Mouse (Mus musculus): ENCODE measurements around the gene Atp2b1. TPM values are rescaled to one million over a fixed set of nuclear protein-coding genes. Genes with fewer than 3 reads are reported as not detected.
A peak's percentile ranks its signal among the peaks of the same experiment; 100 is the strongest.

Atp2b1 gene
- polyA plus RNA-seq, 1 experiment: 36.2 TPM

DNA sequence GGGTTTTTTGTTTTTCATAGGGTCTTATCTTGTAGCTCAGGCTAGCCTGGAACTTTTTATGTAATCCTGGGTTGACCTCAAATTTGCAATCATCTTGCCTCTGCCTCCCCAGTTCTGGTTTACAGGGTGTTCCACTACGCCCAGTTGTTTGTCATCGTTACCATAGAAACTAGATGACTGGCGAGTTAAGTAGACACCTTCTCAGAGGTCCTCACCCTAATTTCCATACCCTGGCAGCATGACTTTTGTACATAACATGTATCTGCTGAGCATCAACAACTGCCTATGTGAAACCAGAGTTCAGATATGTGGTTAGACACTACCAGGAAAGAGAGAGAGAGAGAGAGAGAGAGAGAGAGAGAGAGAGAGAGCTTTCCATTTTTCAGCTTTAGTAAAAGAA is 36.4 kb upstream of the Atp2b1 start:
- Histone ChIP-seq H3K27me3 (ENCODE audit: control insufficient read depth, insufficient read depth, insufficient read length) (no peaks in the 10 kb centered on the region), H3K36me3 (ENCODE audit: control insufficient read depth, insufficient read depth) (no peaks in the 10 kb centered on the region), H3K4me3 (no peak overlapping the region), H3ac (ENCODE audit: control insufficient read depth, insufficient read length) (no peak overlapping the region), H3K79me2 (ENCODE audit: control insufficient read depth, insufficient read depth) (no peaks in the 10 kb centered on the region), H3K4me2 (ENCODE audit: low read depth) (no peak overlapping the region)
- TF ChIP-seq MYOD1 (IDR thresholded peaks at IDR 0.05; ENCODE audit: control insufficient read depth in 1 of 3, insufficient read length in 2 of 3, low read depth in 2 of 3) (no peak), TCF3 (IDR thresholded peaks at IDR 0.05; ENCODE audit: insufficient read length, low read depth) (no peak), POLR2A (IDR thresholded peaks at IDR 0.05; ENCODE audit: insufficient read length, low read depth) (no peak), CEBPB (IDR thresholded peaks at IDR 0.05; ENCODE audit: insufficient read depth, poor library complexity, severe bottlenecking) (no peak), REST (IDR thresholded peaks at IDR 0.05; ENCODE audit: insufficient read depth, insufficient read length) (no peak), E2F4 (IDR thresholded peaks at IDR 0.05; ENCODE audit: insufficient read depth) (no peak), MAX (IDR thresholded peaks at IDR 0.05; ENCODE audit: low read depth) (no peak), MYOG (IDR thresholded peaks at IDR 0.05; ENCODE audit: control insufficient read depth in 1 of 3, insufficient read depth in 1 of 3, insufficient read length in 2 of 3, low read depth in 2 of 3) (no peak), TCF12 (IDR thresholded peaks at IDR 0.05; ENCODE audit: insufficient read depth, poor library complexity, severe bottlenecking) (no peak), USF1 (IDR thresholded peaks at IDR 0.05; ENCODE audit: low read depth) (no peak), SRF (IDR thresholded peaks at IDR 0.05; ENCODE audit: control insufficient read depth, insufficient read length, low read depth) (no peak), POLR2AphosphoS2 (IDR thresholded peaks at IDR 0.05; ENCODE audit: insufficient read length, low read depth) (no peak)

DNA sequence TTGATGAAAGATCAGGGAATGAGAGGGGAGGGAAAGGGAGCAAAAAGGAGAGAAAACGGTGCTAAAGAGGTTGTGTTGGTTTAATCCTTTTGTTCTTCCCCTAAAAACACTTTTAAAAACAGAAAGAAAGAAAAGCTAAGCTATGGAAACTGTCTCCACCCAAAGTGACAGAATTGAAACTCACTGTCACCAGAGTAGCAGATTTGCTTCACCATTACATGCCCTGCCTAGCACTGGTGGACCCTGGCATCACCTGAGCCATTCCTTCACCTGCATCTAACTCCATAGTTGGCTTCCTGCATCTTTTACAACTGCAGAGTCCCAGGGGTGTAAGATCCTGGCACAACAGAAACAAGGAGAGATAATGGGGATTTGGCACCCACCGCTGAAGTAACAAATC is 35.6 kb upstream of the Atp2b1 start:
- Histone ChIP-seq H3K4me2 (ENCODE audit: low read depth) (no peak overlapping the region), H3K27me3 (ENCODE audit: control insufficient read depth, insufficient read depth, insufficient read length) (no peaks in the 10 kb centered on the region), H3K4me3 (no peak overlapping the region), H3K36me3 (ENCODE audit: control insufficient read depth, insufficient read depth) (no peaks in the 10 kb centered on the region), H3K79me2 (ENCODE audit: control insufficient read depth, insufficient read depth) (no peaks in the 10 kb centered on the region), H3ac (ENCODE audit: control insufficient read depth, insufficient read length) (no peak overlapping the region)
- TF ChIP-seq TCF3 (IDR thresholded peaks at IDR 0.05; ENCODE audit: insufficient read length, low read depth) (no peak), E2F4 (IDR thresholded peaks at IDR 0.05; ENCODE audit: insufficient read depth) (no peak), USF1 (IDR thresholded peaks at IDR 0.05; ENCODE audit: low read depth) (no peak)

DNA sequence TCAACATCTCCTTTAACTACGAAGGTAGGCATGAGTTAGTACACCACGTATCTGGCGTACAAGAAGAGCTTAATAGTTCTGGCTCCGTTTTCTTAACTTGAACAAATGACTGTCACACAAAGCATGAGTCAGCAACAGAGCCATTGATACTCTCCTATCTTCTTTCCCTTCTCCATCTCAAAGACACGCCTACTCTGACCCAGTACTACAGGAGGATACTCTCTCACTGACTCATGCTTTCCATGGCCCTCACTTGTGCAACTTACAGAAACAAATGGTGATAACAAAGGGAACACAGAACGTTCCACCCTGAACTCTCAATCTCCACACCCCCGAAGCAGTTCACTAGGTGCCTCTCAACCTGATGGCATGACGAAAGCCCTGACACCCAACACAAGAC is 34.1 kb upstream of the Atp2b1 start:
- TF ChIP-seq CEBPB (IDR thresholded peaks at IDR 0.05; ENCODE audit: insufficient read depth, poor library complexity, severe bottlenecking): peak; percentile 79
- TF ChIP-seq SRF (IDR thresholded peaks at IDR 0.05; ENCODE audit: control insufficient read depth, insufficient read length, low read depth): no peak
- Histone ChIP-seq H3ac (ENCODE audit: control insufficient read depth, insufficient read length) (no peak overlapping the region), H3K79me2 (ENCODE audit: control insufficient read depth, insufficient read depth) (no peaks in the 10 kb centered on the region), H3K4me2 (ENCODE audit: low read depth) (peak overlapping the region; percentile 55), H3K27me3 (ENCODE audit: control insufficient read depth, insufficient read depth, insufficient read length) (no peaks in the 10 kb centered on the region), H3K4me3 (no peak overlapping the region), H3K36me3 (ENCODE audit: control insufficient read depth, insufficient read depth) (no peaks in the 10 kb centered on the region)

DNA sequence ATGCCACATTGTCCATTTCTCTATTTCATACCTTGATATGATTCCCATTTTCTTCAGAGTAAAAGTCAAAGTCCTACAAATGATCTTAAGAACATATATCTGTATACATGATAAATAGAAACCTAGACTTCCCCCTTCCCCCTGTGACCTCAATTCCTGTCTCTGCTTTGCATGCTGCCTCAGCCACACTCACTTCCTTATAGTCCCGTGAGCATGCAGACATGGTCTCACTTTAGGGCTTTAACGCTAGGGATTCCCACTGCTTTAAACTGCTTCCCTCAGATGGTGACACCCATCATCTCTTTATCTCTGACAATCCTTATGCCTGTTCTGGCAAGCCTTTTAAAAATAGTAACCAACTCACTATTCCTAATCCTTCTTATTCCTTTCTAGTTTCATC is 33.5 kb upstream of the Atp2b1 start:
- Histone ChIP-seq H3K79me2 (ENCODE audit: control insufficient read depth, insufficient read depth) (no peaks in the 10 kb centered on the region), H3K27me3 (ENCODE audit: control insufficient read depth, insufficient read depth, insufficient read length) (no peaks in the 10 kb centered on the region), H3K36me3 (ENCODE audit: control insufficient read depth, insufficient read depth) (no peaks in the 10 kb centered on the region), H3ac (ENCODE audit: control insufficient read depth, insufficient read length) (no peak overlapping the region), H3K4me3 (no peak overlapping the region), H3K4me2 (ENCODE audit: low read depth) (no peak overlapping the region)
- TF ChIP-seq MYOD1 (IDR thresholded peaks at IDR 0.05; ENCODE audit: control insufficient read depth in 1 of 3, insufficient read length in 2 of 3, low read depth in 2 of 3) (no peak), MYOG (IDR thresholded peaks at IDR 0.05; ENCODE audit: control insufficient read depth in 1 of 3, insufficient read depth in 1 of 3, insufficient read length in 2 of 3, low read depth in 2 of 3) (no peak), E2F4 (IDR thresholded peaks at IDR 0.05; ENCODE audit: insufficient read depth) (no peak), TCF3 (IDR thresholded peaks at IDR 0.05; ENCODE audit: insufficient read length, low read depth) (no peak), CEBPB (IDR thresholded peaks at IDR 0.05; ENCODE audit: insufficient read depth, poor library complexity, severe bottlenecking) (no peak), SRF (IDR thresholded peaks at IDR 0.05; ENCODE audit: control insufficient read depth, insufficient read length, low read depth) (no peak), USF1 (IDR thresholded peaks at IDR 0.05; ENCODE audit: low read depth) (no peak), MAX (IDR thresholded peaks at IDR 0.05; ENCODE audit: low read depth) (no peak), POLR2AphosphoS2 (IDR thresholded peaks at IDR 0.05; ENCODE audit: insufficient read length, low read depth) (no peak), TCF12 (IDR thresholded peaks at IDR 0.05; ENCODE audit: insufficient read depth, poor library complexity, severe bottlenecking) (no peak), POLR2A (IDR thresholded peaks at IDR 0.05; ENCODE audit: insufficient read length, low read depth) (no peak), REST (IDR thresholded peaks at IDR 0.05; ENCODE audit: insufficient read depth, insufficient read length) (no peak)

DNA sequence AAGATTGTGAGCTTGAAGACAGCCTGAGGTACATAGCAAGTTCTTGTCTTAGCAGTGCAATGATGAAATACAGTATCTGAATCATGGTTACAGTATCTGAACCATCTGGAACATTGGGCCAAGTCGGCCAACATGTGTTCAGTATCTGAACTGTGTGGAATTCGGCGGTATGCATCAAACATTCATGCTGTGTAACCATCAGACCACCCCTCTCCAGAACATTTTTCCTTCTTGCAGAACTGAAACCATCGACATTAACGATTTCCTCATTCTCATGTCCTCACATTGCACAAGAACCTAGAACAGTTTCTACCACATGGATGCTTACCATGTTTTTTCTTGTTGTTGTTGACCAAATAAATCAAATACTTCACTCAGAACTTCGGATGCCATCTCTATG is 32.7 kb upstream of the Atp2b1 start:
- Histone ChIP-seq H3K36me3 (ENCODE audit: control insufficient read depth, insufficient read depth) (no peaks in the 10 kb centered on the region), H3ac (ENCODE audit: control insufficient read depth, insufficient read length) (no peak overlapping the region), H3K79me2 (ENCODE audit: control insufficient read depth, insufficient read depth) (no peaks in the 10 kb centered on the region), H3K27me3 (ENCODE audit: control insufficient read depth, insufficient read depth, insufficient read length) (no peaks in the 10 kb centered on the region), H3K4me2 (ENCODE audit: low read depth) (peak overlapping the region; percentile 7), H3K4me3 (no peak overlapping the region)
- TF ChIP-seq TCF3 (IDR thresholded peaks at IDR 0.05; ENCODE audit: insufficient read length, low read depth) (no peak), POLR2AphosphoS2 (IDR thresholded peaks at IDR 0.05; ENCODE audit: insufficient read length, low read depth) (no peak), USF1 (IDR thresholded peaks at IDR 0.05; ENCODE audit: low read depth) (no peak), SRF (IDR thresholded peaks at IDR 0.05; ENCODE audit: control insufficient read depth, insufficient read length, low read depth) (no peak), TCF12 (IDR thresholded peaks at IDR 0.05; ENCODE audit: insufficient read depth, poor library complexity, severe bottlenecking) (no peak), MYOD1 (IDR thresholded peaks at IDR 0.05; ENCODE audit: control insufficient read depth in 1 of 3, insufficient read length in 2 of 3, low read depth in 2 of 3) (no peak), POLR2A (IDR thresholded peaks at IDR 0.05; ENCODE audit: insufficient read length, low read depth) (no peak)
